Mouse (Mus musculus): ENCODE measurements around the gene Ing3.

GRCm38 (mm10) chr6:21916591-21916990 lies 32.8 kb upstream of the Ing3 start:
- TF ChIP-seq POLR2A (IDR thresholded peaks at IDR 0.05; ENCODE audit: extremely low read depth, insufficient read depth, low read length) (no peak), CTCF (IDR thresholded peaks at IDR 0.05; ENCODE audit: low read depth, low read length) (no peak)
